Mouse (Mus musculus) G1E (cell line): ENCODE measurements around the gene Fam213a. TPM values are rescaled to one million over a fixed set of nuclear protein-coding genes. Genes with fewer than 3 reads are reported as not detected.

ENCODE experiments used
- ATAC-seq: 2 replicates; pipeline ENCODE4 v1.8.0; 2016; ENCODE audit warnings: mild to moderate bottlenecking; ENCODE audit not compliant: insufficient number of reproducible peaks, poor library complexity, low FRiP score, severe bottlenecking; ENCODE audit errors: extremely low read depth
- DNase-seq: peaks from one replicate; pipeline ENCODE4 v3.0.0; 2012; ENCODE audit warnings: low spot score
- H3K27me3 ChIP-seq: 2 replicates; pipeline ENCODE4 v1.6.1; 2012; ENCODE audit warnings: mild to moderate bottlenecking, low read length, inconsistent platforms; ENCODE audit not compliant: insufficient read depth
- H3K36me3 ChIP-seq: replicated peaks from 2 replicates; pipeline ENCODE3; 2012; ENCODE audit warnings: mild to moderate bottlenecking, inconsistent platforms
- H3K4me1 ChIP-seq: 2 replicates; pipeline ENCODE4 v1.6.1; 2012; ENCODE audit warnings: low read depth, low read length, inconsistent platforms, mixed read lengths; ENCODE audit not compliant: insufficient read depth
- H3K4me3 ChIP-seq: 2 replicates; pipeline ENCODE4 v1.5.1; 2012; ENCODE audit warnings: low read depth, mild to moderate bottlenecking, inconsistent platforms, low read length, moderate library complexity, mixed read lengths
- H3K9me3 ChIP-seq: replicated peaks from 2 replicates; pipeline ENCODE4 v1.6.1; 2012; ENCODE audit warnings: inconsistent platforms
- CTCF ChIP-seq: IDR thresholded peaks from 2 replicates; pipeline ENCODE4 v1.5.1; 2012; ENCODE audit warnings: low read depth, low read length, inconsistent platforms, mixed read lengths
- GATA1 ChIP-seq: IDR thresholded peaks from 2 replicates; pipeline ENCODE4 v1.6.1; 2012; ENCODE audit warnings: borderline replicate concordance, low read length, inconsistent platforms, mixed read lengths
- GATA2 ChIP-seq: IDR thresholded peaks from 2 replicates; pipeline ENCODE4 v1.6.1; 2012; ENCODE audit warnings: low read depth, low read length, inconsistent platforms, borderline replicate concordance
- POLR2AphosphoS5 ChIP-seq: IDR thresholded peaks from 2 replicates; pipeline ENCODE4 v1.6.1; 2012; ENCODE audit warnings: low read depth, low read length, inconsistent platforms; ENCODE audit not compliant: insufficient replicate concordance
- TAL1 ChIP-seq: conservative IDR thresholded peaks from 2 replicates; pipeline ENCODE4 v1.6.1; 2012; ENCODE audit warnings: low read depth, low read length, inconsistent platforms, mixed read lengths
- polyA plus RNA-seq: library from polyadenylated mRNA; stranded (reverse); fragments of >175 nt; gene quantifications from 2 replicates; pipeline ENCODE4 v1.2.3, GENCODE M21; 2012
- total RNA-seq, 2 experiments: library from RNA; stranded (forward) in 1 of 2; stranded (reverse) in 1 of 2; fragments of 200-1000 nt in 1 of 2; fragments of >200 nt in 1 of 2; fragmentation: Nextera tagmentation in 1 of 2; gene quantifications; 2 replicates each; pipeline ENCODE4 v1.2.3; 2014 to 2017

Fam213a gene
- total and polyA plus RNA-seq, 3 experiments, result 12.5 to 101 (median 57.9) TPM

- DNase-seq (no peak), ATAC-seq (no peak)
- peak overlapping the region; percentile 84; the same call in 1 of the 2 replicates for H3K4me3 ChIP-seq
- no peaks in the 10 kb centered on the region for H3K27me3 ChIP-seq
- peaks cover 13% of the 10 kb centered on the region for H3K36me3 ChIP-seq
- TF ChIP-seq GATA1, result no peak
- no peak for TF ChIP-seq CTCF
- TF ChIP-seq GATA2, result no peak
- no peak for TF ChIP-seq POLR2AphosphoS5
- no peak for TF ChIP-seq TAL1
- no peaks in the 10 kb centered on the region for H3K9me3 ChIP-seq
- peaks cover 73% of the 10 kb centered on the region for H3K4me1 ChIP-seq
Measured at GRCm38 (mm10) chr14:40964881-40965280, 48.7 kb downstream of the Fam213a start.

GRCm38 (mm10) chr14:40964214-40964610 is 49.4 kb downstream of the Fam213a start:
- TF ChIP-seq GATA1 (no peak), GATA2 (no peak), CTCF (no peak), POLR2AphosphoS5 (no peak), TAL1 (no peak)
- Histone ChIP-seq H3K27me3 (no peaks in the 10 kb centered on the region), H3K36me3 (peaks cover 18% of the 10 kb centered on the region), H3K4me3 (no peak overlapping the region; the same call in 1 of the 2 replicates), H3K9me3 (no peaks in the 10 kb centered on the region), H3K4me1 (peaks cover 77% of the 10 kb centered on the region)
- DNase-seq, result no peak
- ATAC-seq, result no peak

GRCm38 (mm10) chr14:40963501-40964213 is 49.9 kb downstream of the Fam213a start:
- no peaks in the 10 kb centered on the region for H3K27me3 ChIP-seq
- peaks cover 21% of the 10 kb centered on the region for H3K36me3 ChIP-seq
- TF ChIP-seq TAL1 (no peak), CTCF (no peak), GATA1 (no peak), POLR2AphosphoS5 (no peak), GATA2 (no peak)

GRCm38 (mm10) chr14:40962365-40963290 is 51.0 kb downstream of the Fam213a start:
- DNase-seq, result peak; percentile 61
- Histone ChIP-seq H3K36me3 (peaks cover 23% of the 10 kb centered on the region), H3K4me3 (peak overlapping the region; percentile 56; the same call in 1 of the 2 replicates), H3K27me3 (no peaks in the 10 kb centered on the region), H3K9me3 (no peaks in the 10 kb centered on the region), H3K4me1 (peaks cover 79% of the 10 kb centered on the region)
- peak; percentile 12 for ATAC-seq
- TF ChIP-seq POLR2AphosphoS5 (no peak), TAL1 (no peak), GATA1 (no peak), CTCF (no peak), GATA2 (no peak)

More at GRCm38 (mm10) chr14:40963501-40964213, 49.9 kb downstream of the Fam213a start:
- peaks cover 77% of the 10 kb centered on the region for H3K4me1 ChIP-seq
- ATAC-seq, result no peak
- DNase-seq, result no peak
- H3K4me3 ChIP-seq, result peak overlapping the region; percentile 56; the same call in 1 of the 2 replicates
- no peaks in the 10 kb centered on the region for H3K9me3 ChIP-seq

- H3K9me3 ChIP-seq, result no peaks in the 10 kb centered on the region
- no peak for ATAC-seq
- peaks cover 90% of the 10 kb centered on the region for H3K4me1 ChIP-seq
- DNase-seq, result no peak
- peaks cover 37% of the 10 kb centered on the region for H3K36me3 ChIP-seq
- TF ChIP-seq GATA2 (no peak), POLR2AphosphoS5 (no peak), CTCF (no peak)
- no peaks in the 10 kb centered on the region for H3K27me3 ChIP-seq
- no peak overlapping the region; the same call in 1 of the 2 replicates for H3K4me3 ChIP-seq
Measured at GRCm38 (mm10) chr14:40960237-40960636, 53.4 kb downstream of the Fam213a start.

- H3K4me1 ChIP-seq, result peaks cover 89% of the 10 kb centered on the region
- no peak for ATAC-seq
- TF ChIP-seq GATA2 (no peak), GATA1 (no peak)
- peak overlapping the region; percentile 33; the same call in 1 of the 2 replicates for H3K4me3 ChIP-seq
- no peak for DNase-seq
- peaks cover 34% of the 10 kb centered on the region for H3K36me3 ChIP-seq
- H3K27me3 ChIP-seq, result no peaks in the 10 kb centered on the region
- H3K9me3 ChIP-seq, result no peaks in the 10 kb centered on the region
Measured at GRCm38 (mm10) chr14:40959586-40959985, 54.0 kb downstream of the Fam213a start.
